Mouse (Mus musculus) Patski (cell line): ENCODE results near the gene Rnase12. TPM values are rescaled to one million over a fixed set of nuclear protein-coding genes. Genes with fewer than 3 reads are reported as not detected.
A peak's percentile ranks its signal among the peaks of the same experiment; 100 is the strongest.

ENCODE experiments used
- ATAC-seq: fragments of 100-300 bp; one replicate; pipeline ENCODE4 v1.8.0; 2021
- CTCF ChIA-PET: fragments of 350-600 bp; sonication (Branson Sonifier 250); formaldehyde crosslinking; loops from one replicate; lab custom pipeline; 2022; ENCODE audit warnings: inconsistent platforms; lab: Charles Lee
- POLR2A ChIA-PET: fragments of 350-600 bp; sonication (Branson Sonifier 250); formaldehyde crosslinking; loops from one replicate; lab custom pipeline; 2022; ENCODE audit warnings: antibody characterized with exemption, inconsistent platforms; lab: Charles Lee
- DNase-seq: peaks from one replicate; pipeline ENCODE4 v3.0.0-alpha.2; 2011; ENCODE audit warnings: low read depth, low spot score
- H3K27me3 ChIP-seq: fragments of 371-371 bp; one replicate; pipeline ENCODE4 v1.5.1; 2021
- CTCF ChIP-seq: fragments of 100-300 bp; IDR thresholded peaks from one replicate; pipeline ENCODE4 v1.5.1; 2021
- in situ Hi-C: fragments of 300-500 bp; cut with MboI; formaldehyde crosslinking; loops from 3 replicates; pipeline ENCODE4 v1.11.1; 2018; ENCODE audit warnings: low pct_unique_long_range_greater_than_20kb, mixed read lengths
- polyA plus RNA-seq: library from polyadenylated mRNA; unstranded; gene quantifications from one replicate; pipeline ENCODE4 v1.2.3, GENCODE M21; 2021

Gene Rnase12
- polyA plus RNA-seq, 1 experiment from 2014 or later: not detected

- in situ Hi-C loops: no loop called here
- POLR2A ChIA-PET: no interaction called here
- ATAC-seq (no peak), DNase-seq (no peak)
- H3K27me3 ChIP-seq: no peaks in the 10 kb centered on the region
- CTCF ChIA-PET: interaction anchor here (1.0 kb wide), 1 partner anchor 27 kb away, joined by 3 read pairs; no protein-coding TSS in a partner anchor
- no peak for TF ChIP-seq CTCF
Measured at GRCm38 (mm10) chr14:51093496-51093895, 36.0 kb upstream of the Rnase12 start.

GRCm38 (mm10) chr14:51092073-51092620 lies 34.7 kb upstream of the Rnase12 start:
- no peak for TF ChIP-seq CTCF
- ChIA-PET POLR2A (no interaction called here), CTCF (no interaction called here)

GRCm38 (mm10) chr14:51090921-51091900 lies 33.8 kb upstream of the Rnase12 start, which contains the start of the genes Rnase4 and Ang:
Rnase4 (plus strand) TSS chr14:51091077.
Ang (plus strand) TSS chr14:51091150.
- no peak for TF ChIP-seq CTCF
- H3K27me3 ChIP-seq: no peaks in the 10 kb centered on the region
- CTCF ChIA-PET: no interaction called here
- POLR2A ChIA-PET: interaction anchor here (0.7 kb wide), 1 partner anchor 29 kb away, joined by 3 read pairs; no protein-coding TSS in a partner anchor
- in situ Hi-C loops: no loop called here
- no peak for ATAC-seq
- DNase-seq: no peak

More at GRCm38 (mm10) chr14:51092073-51092620, 34.7 kb upstream of the Rnase12 start:
- no peak for ATAC-seq
- DNase-seq: no peak
- in situ Hi-C loops: no loop called here
- H3K27me3 ChIP-seq: no peaks in the 10 kb centered on the region

GRCm38 (mm10) chr14:51090077-51090781 lies 32.8 kb upstream of the Rnase12 start:
- ChIA-PET CTCF (no interaction called here), POLR2A (interaction anchor here (0.7 kb wide), 1 partner anchor 28 kb away, joined by 3 read pairs; no protein-coding TSS in a partner anchor)
- no peaks in the 10 kb centered on the region for H3K27me3 ChIP-seq
- in situ Hi-C loops: no loop called here
- ATAC-seq (peak; percentile 23), DNase-seq (peak; percentile 48)
- no peak for TF ChIP-seq CTCF

GRCm38 (mm10) chr14:51089674-51090076 lies 32.2 kb upstream of the Rnase12 start:
- ChIA-PET CTCF (interaction anchor here (1.0 to 1.9 kb wide), 3 partner anchors 10 to 282 kb away, joined by 3 to 17 read pairs (median 4); partner anchors contain the start of genes Ccnb1ip1 and Parp2), POLR2A (interaction anchor here (0.9 kb wide), 1 partner anchor 282 kb away, joined by 3 read pairs; the partner anchor contains the start of genes Ccnb1ip1 and Parp2)
- ATAC-seq (no peak), DNase-seq (no peak)
- no peak for TF ChIP-seq CTCF
- in situ Hi-C loops: no loop called here
- H3K27me3 ChIP-seq: no peaks in the 10 kb centered on the region

- CTCF ChIA-PET: interaction anchor here (1.0 to 1.9 kb wide), 3 partner anchors 10 to 282 kb away, joined by 3 to 17 read pairs (median 4); partner anchors contain the start of genes Ccnb1ip1 and Parp2
Measured at GRCm38 (mm10) chr14:51088970-51089673, 31.7 kb upstream of the Rnase12 start.

GRCm38 (mm10) chr14:51088166-51088969 lies 30.9 kb upstream of the Rnase12 start:
- in situ Hi-C loops: no loop called here
- TF ChIP-seq CTCF: no peak
- ChIA-PET POLR2A (interaction anchor here (0.9 kb wide), 1 partner anchor 281 kb away, joined by 3 read pairs; the partner anchor contains the start of genes Ccnb1ip1 and Parp2), CTCF (interaction anchor here (1.1 to 1.9 kb wide), 2 partner anchors 9 to 24 kb away, joined by 4 to 17 read pairs; no protein-coding TSS in a partner anchor)
- ATAC-seq: no peak
- H3K27me3 ChIP-seq: no peaks in the 10 kb centered on the region
- DNase-seq: peak; percentile 20

More at GRCm38 (mm10) chr14:51088970-51089673, 31.7 kb upstream of the Rnase12 start:
- ATAC-seq (peak; percentile 85), DNase-seq (peak; percentile 95)
- in situ Hi-C loops: no loop called here
- POLR2A ChIA-PET: interaction anchor here (0.9 kb wide), 1 partner anchor 282 kb away, joined by 3 read pairs; the partner anchor contains the start of genes Ccnb1ip1 and Parp2
- H3K27me3 ChIP-seq: no peaks in the 10 kb centered on the region
- TF ChIP-seq CTCF: no peak

GRCm38 (mm10) chr14:51087762-51088161 lies 30.3 kb upstream of the Rnase12 start:
- TF ChIP-seq CTCF: no peak
- DNase-seq: no peak
- CTCF ChIA-PET: interaction anchor here (1.9 kb wide), 1 partner anchor 23 kb away, joined by 17 read pairs; no protein-coding TSS in a partner anchor
- POLR2A ChIA-PET: interaction anchor here (0.6 kb wide), 1 partner anchor 1620 kb away, joined by 6 read pairs; no protein-coding TSS in a partner anchor
- ATAC-seq: no peak
- no peaks in the 10 kb centered on the region for H3K27me3 ChIP-seq
- in situ Hi-C loops: no loop called here
